Mouse (Mus musculus) adrenal gland, postnatal 4 days (tissue): ENCODE data around the gene Dnah10. TPM values are rescaled to one million over a fixed set of nuclear protein-coding genes. Genes with fewer than 3 reads are reported as not detected.
"Not testable (repeated sequence)": the region's sequence is repeated elsewhere in the genome, so short reads cannot be mapped to it uniquely, and the experiment has no call there.

Experiments used
- DNase-seq, 2 experiments: peaks; one replicate each; pipeline ENCODE4 v3.0.0; 2021 to 2022; ENCODE audit warnings: low spot score in 2 of 2, mixed read lengths in 2 of 2
- long read RNA-seq, 2 experiments: library from polyadenylated mRNA; stranded (forward); transcript quantifications; one replicate each; pipeline ENCODE4 v2.0.0; 2021
- total RNA-seq, 2 experiments: library from RNA; stranded (reverse); gene quantifications; 2 replicates each; pipeline ENCODE4 v1.2.3; 2021

The Dnah10 gene
- total RNA-seq, result 1 to 10 TPM; 1.3 to 1.6 TPM
- long read RNA-seq, experiment 1, result 0 reads
- long read RNA-seq, experiment 2, result 0 reads

GRCm38 (mm10) chr5:124724997-124725396 is at the start of gene Dnah10:
Dnah10 (plus strand) TSS chr5:124725085.
- DNase-seq, result no peak

- no peak for DNase-seq
These were observed 11.1 kb upstream of the Dnah10 start for GRCm38 (mm10) chr5:124713741-124714140.

GRCm38 (mm10) chr5:124715135-124715534 is 9.8 kb upstream of the Dnah10 start:
- no peak for DNase-seq

- DNase-seq, result no peak
These were observed 6.9 kb upstream of the Dnah10 start for GRCm38 (mm10) chr5:124717969-124718368.

GRCm38 (mm10) chr5:124718396-124718795 is 6.5 kb upstream of the Dnah10 start:
- no peak for DNase-seq

GRCm38 (mm10) chr5:124723125-124723524 is 1.8 kb upstream of the Dnah10 start:
- no peak for DNase-seq

- no peak for DNase-seq
These were observed 4.8 kb downstream of the Dnah10 start for GRCm38 (mm10) chr5:124729662-124730206.

- DNase-seq, result no peak
These were observed 9.1 kb downstream of the Dnah10 start for GRCm38 (mm10) chr5:124733961-124734360.

GRCm38 (mm10) chr5:124741898-124742599 is 17.2 kb downstream of the Dnah10 start:
- no peak for DNase-seq

GRCm38 (mm10) chr5:124743841-124744240 is 19.0 kb downstream of the Dnah10 start:
- no peak for DNase-seq

- no peak for DNase-seq
These were observed 21.3 kb downstream of the Dnah10 start for GRCm38 (mm10) chr5:124746220-124746619.

- no peak for DNase-seq
These were observed 23.4 kb downstream of the Dnah10 start for GRCm38 (mm10) chr5:124748296-124748695.

- peak in 1 of 2 experiments; percentile 14 for DNase-seq
These were observed 26.8 kb downstream of the Dnah10 start for GRCm38 (mm10) chr5:124751656-124752055.

GRCm38 (mm10) chr5:124761011-124761410 is 36.1 kb downstream of the Dnah10 start:
- DNase-seq, result no peak

GRCm38 (mm10) chr5:124761787-124762186 is 36.9 kb downstream of the Dnah10 start:
- DNase-seq, result no peak

GRCm38 (mm10) chr5:124774552-124774951 is 49.7 kb downstream of the Dnah10 start:
- no peak for DNase-seq

- not testable (repeated sequence) for DNase-seq
These were observed 51.4 kb downstream of the Dnah10 start for GRCm38 (mm10) chr5:124776289-124776688.

- DNase-seq, result peak; percentile 47 to 57
These were observed 52.4 kb downstream of the Dnah10 start for GRCm38 (mm10) chr5:124777178-124777709.

- no peak for DNase-seq
These were observed 55.0 kb downstream of the Dnah10 start for GRCm38 (mm10) chr5:124779926-124780325.

- DNase-seq, result no peak
These were observed 56.8 kb downstream of the Dnah10 start for GRCm38 (mm10) chr5:124781696-124782095.

GRCm38 (mm10) chr5:124785650-124786049 is 60.8 kb downstream of the Dnah10 start:
- no peak for DNase-seq

GRCm38 (mm10) chr5:124792112-124792511 is 67.2 kb downstream of the Dnah10 start:
- DNase-seq, result no peak
